Mouse (Mus musculus) MEL (cell line): Measurements from ENCODE around the gene Dennd2a. TPM values are rescaled to one million over a fixed set of nuclear protein-coding genes. Genes with fewer than 3 reads are reported as not detected.

ENCODE experiments used
- DNase-seq: peaks from one replicate; pipeline ENCODE4 v3.0.0; 2011; ENCODE audit warnings: low read depth, low spot score
- H3K27ac ChIP-seq: 2 replicates; pipeline ENCODE4 v1.5.1; 2012; ENCODE audit warnings: low read depth, mild to moderate bottlenecking, control low read depth, low read length, moderate library complexity; ENCODE audit not compliant: control insufficient read depth
- H3K27me3 ChIP-seq, 2 experiments: fragments of 150-350 bp in 1 of 2; sonication (generic) in 1 of 2; 2 replicates each; pipeline ENCODE4 v1.6.1; 2012; ENCODE audit warnings: low read length in 2 of 2, mild to moderate bottlenecking in 2 of 2, improper control_type of control experiment in 1 of 2, moderate library complexity in 1 of 2; ENCODE audit not compliant: insufficient read depth in 2 of 2, control insufficient read depth in 1 of 2
- H3K36me3 ChIP-seq, 2 experiments: 2 replicates each; pipeline ENCODE4 v1.6.1; 2012 to 2014; ENCODE audit warnings: low read length in 2 of 2, improper control_type of control experiment in 1 of 2, inconsistent platforms in 1 of 2, mild to moderate bottlenecking in 1 of 2; ENCODE audit not compliant: insufficient read depth in 2 of 2, control insufficient read depth in 1 of 2
- H3K4me1 ChIP-seq, 2 experiments: fragments of 150-350 bp in 1 of 2; sonication (generic) in 1 of 2; 2 replicates each; pipeline ENCODE4 v1.6.1; 2012; ENCODE audit warnings: low read length in 2 of 2, improper control_type of control experiment in 1 of 2, mild to moderate bottlenecking in 1 of 2; ENCODE audit not compliant: insufficient read depth in 2 of 2, control insufficient read depth in 1 of 2
- H3K4me3 ChIP-seq, 2 experiments: fragments of 150-350 bp in 1 of 2; sonication (generic) in 1 of 2; 2 replicates each; pipeline ENCODE4 v1.5.1; 2012; ENCODE audit warnings: low read depth in 2 of 2, low read length in 2 of 2, mild to moderate bottlenecking in 2 of 2, moderate library complexity in 2 of 2, control low read depth in 1 of 2, improper control_type of control experiment in 1 of 2; ENCODE audit not compliant: control insufficient read depth in 1 of 2, insufficient read depth in 1 of 2
- H3K79me2 ChIP-seq: 2 replicates; pipeline ENCODE4 v1.6.1; 2012; ENCODE audit warnings: mild to moderate bottlenecking, low read length, moderate library complexity; ENCODE audit not compliant: control insufficient read depth, poor library complexity, insufficient read depth
- H3K9ac ChIP-seq: 2 replicates; pipeline ENCODE4 v1.6.1; 2012; ENCODE audit warnings: low read depth, mild to moderate bottlenecking, control low read depth, low read length, moderate library complexity; ENCODE audit not compliant: control insufficient read depth, poor library complexity, severe bottlenecking
- H3K9me3 ChIP-seq: fragments of 150-350 bp; sonication (generic); replicated peaks from 2 replicates; pipeline ENCODE4 v1.6.1; 2012; ENCODE audit warnings: mild to moderate bottlenecking, low read length, improper control_type of control experiment, moderate library complexity; ENCODE audit not compliant: insufficient read depth
- BHLHE40 ChIP-seq: IDR thresholded peaks from 2 replicates; pipeline ENCODE4 v1.6.1; 2012; ENCODE audit warnings: low read depth, mild to moderate bottlenecking, inconsistent platforms, low read length, improper control_type of control experiment, borderline replicate concordance
- CHD1 ChIP-seq: IDR thresholded peaks from 2 replicates; pipeline ENCODE4 v1.6.1; 2012; ENCODE audit warnings: low read depth, mild to moderate bottlenecking, inconsistent platforms, low read length, improper control_type of control experiment
- CTCF ChIP-seq, 3 experiments: IDR thresholded peaks in 2 of 3; conservative IDR thresholded peaks in 1 of 3; 2 replicates each; pipeline ENCODE4 v1.5.1; 2011 to 2012; ENCODE audit warnings: low read length in 3 of 3, low read depth in 2 of 3, mild to moderate bottlenecking in 2 of 3, improper control_type of control experiment in 1 of 3, inconsistent platforms in 1 of 3, mixed read lengths in 1 of 3, moderate library complexity in 1 of 3; ENCODE audit not compliant: control insufficient read depth in 1 of 3, insufficient read depth in 1 of 3, poor library complexity in 1 of 3, severe bottlenecking in 1 of 3
- EP300 ChIP-seq, 2 experiments: IDR thresholded peaks; 2 replicates each; pipeline ENCODE4 v1.6.1; 2011; ENCODE audit warnings: improper control_type of control experiment in 2 of 2, low read length in 2 of 2, low read depth in 1 of 2, mild to moderate bottlenecking in 1 of 2
- ETS1 ChIP-seq: IDR thresholded peaks from 2 replicates; pipeline ENCODE4 v1.6.1; 2012; ENCODE audit warnings: low read depth, mild to moderate bottlenecking, inconsistent platforms, low read length, improper control_type of control experiment, moderate library complexity
- MXI1 ChIP-seq: IDR thresholded peaks from 2 replicates; pipeline ENCODE4 v1.6.1; 2011; ENCODE audit warnings: mild to moderate bottlenecking, low read depth, low read length, improper control_type of control experiment
- MYB ChIP-seq: IDR thresholded peaks from 2 replicates; pipeline ENCODE4 v1.6.1; 2011; ENCODE audit warnings: mild to moderate bottlenecking, low read depth, low read length, improper control_type of control experiment
- NELFE ChIP-seq: IDR thresholded peaks from 2 replicates; pipeline ENCODE4 v1.6.1; 2011; ENCODE audit warnings: low read depth, low read length, improper control_type of control experiment
- NRF1 ChIP-seq: IDR thresholded peaks from 2 replicates; pipeline ENCODE4 v1.6.1; 2014; ENCODE audit warnings: low read depth, mild to moderate bottlenecking, inconsistent platforms, low read length, improper control_type of control experiment, moderate library complexity; ENCODE audit not compliant: poor library complexity, insufficient read depth, severe bottlenecking
- POLR2A ChIP-seq, 2 experiments: IDR thresholded peaks; 2 replicates each; pipeline ENCODE4 v1.6.1; 2011 to 2012; ENCODE audit warnings: low read length in 2 of 2, mild to moderate bottlenecking in 2 of 2, control low read depth in 1 of 2, improper control_type of control experiment in 1 of 2, low read depth in 1 of 2, moderate library complexity in 1 of 2; ENCODE audit not compliant: control insufficient read depth in 1 of 2, insufficient read depth in 1 of 2, poor library complexity in 1 of 2
- POLR2AphosphoS5 ChIP-seq: IDR thresholded peaks from 2 replicates; pipeline ENCODE4 v1.6.1; 2012; ENCODE audit warnings: low read depth, borderline replicate concordance, mild to moderate bottlenecking, inconsistent platforms, low read length, moderate library complexity, mixed read lengths
- RAD21 ChIP-seq: IDR thresholded peaks from 2 replicates; pipeline ENCODE4 v1.6.1; 2011; ENCODE audit warnings: mild to moderate bottlenecking, low read depth, low read length, improper control_type of control experiment
- RCOR1 ChIP-seq: IDR thresholded peaks from 2 replicates; pipeline ENCODE4 v1.6.1; 2012; ENCODE audit warnings: low read depth, mild to moderate bottlenecking, inconsistent platforms, low read length, improper control_type of control experiment
- SMC3 ChIP-seq: IDR thresholded peaks from 2 replicates; pipeline ENCODE4 v1.6.1; 2011; ENCODE audit warnings: low read depth, low read length, improper control_type of control experiment
- TBP ChIP-seq: IDR thresholded peaks from 2 replicates; pipeline ENCODE4 v1.8.0; 2011; ENCODE audit warnings: low read depth, low read length, improper control_type of control experiment
- UBTF ChIP-seq: IDR thresholded peaks from 2 replicates; pipeline ENCODE4 v1.6.1; 2012; ENCODE audit warnings: low read depth, mild to moderate bottlenecking, inconsistent platforms, low read length, improper control_type of control experiment, moderate library complexity, borderline replicate concordance; ENCODE audit not compliant: insufficient read depth
- ZC3H11A ChIP-seq: IDR thresholded peaks from 2 replicates; pipeline ENCODE4 v1.6.1; 2012; ENCODE audit warnings: low read depth, mild to moderate bottlenecking, inconsistent platforms, low read length, improper control_type of control experiment
- ZKSCAN1 ChIP-seq: IDR thresholded peaks from 2 replicates; pipeline ENCODE4 v1.6.1; 2012; ENCODE audit warnings: low read depth, mild to moderate bottlenecking, inconsistent platforms, low read length, improper control_type of control experiment, moderate library complexity
- ZNF384 ChIP-seq: IDR thresholded peaks from 2 replicates; pipeline ENCODE4 v1.6.1; 2012; ENCODE audit warnings: low read depth, mild to moderate bottlenecking, inconsistent platforms, low read length, improper control_type of control experiment
- polyA plus RNA-seq, 2 experiments: library from polyadenylated mRNA; stranded (reverse) in 1 of 2; unstranded in 1 of 2; fragments of >175 nt in 1 of 2; fragments of >200 nt in 1 of 2; gene quantifications; 2 replicates each; pipeline versions ENCODE4 v1.2.1 to v1.2.4; 2012; ENCODE audit warnings: low replicate concordance in 2 of 2, low read depth in 1 of 2; ENCODE audit not compliant: insufficient read length in 2 of 2, insufficient read depth in 1 of 2, missing spikeins in 1 of 2
- total RNA-seq: library from RNA; depleted of rRNA; stranded (reverse); fragments of 300-350 nt; gene quantifications from 2 replicates; pipeline ENCODE4 v1.2.3, GENCODE M21; 2012

Dennd2a gene
- total and polyA plus RNA-seq, 3 experiments: 0.15 TPM; not detected in 2

DNA sequence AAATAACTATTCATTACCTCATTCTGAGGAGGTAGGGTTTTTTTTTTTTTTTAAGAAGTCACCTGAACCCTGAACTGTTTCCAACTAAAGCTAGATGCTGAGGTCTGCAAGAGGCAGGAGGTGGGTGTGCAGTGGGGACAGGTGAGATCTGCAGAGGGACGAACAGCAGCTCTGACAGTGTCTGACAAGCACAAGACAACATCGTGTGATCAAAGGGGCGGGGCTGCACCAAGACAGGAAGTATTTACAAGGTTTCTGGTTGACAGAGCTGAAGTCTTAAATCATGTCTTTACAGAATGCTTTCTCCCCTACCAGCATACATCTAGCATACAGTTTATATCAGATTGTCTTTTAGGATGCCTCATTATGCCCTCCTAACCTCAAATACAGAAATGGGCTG lies 49.2 kb upstream of the Dennd2a start:
- H3K36me3 ChIP-seq: no peaks in the 10 kb centered on the region; a peak in 2 of 4 replicates
- no peaks in the 10 kb centered on the region for H3K9me3 ChIP-seq
- H3K4me1 ChIP-seq: peaks cover 0 to 2% of the 10 kb centered on the region in 2 experiments; a peak in 1 of 4 replicates
- H3K79me2 ChIP-seq: no peaks in the 10 kb centered on the region
- TF ChIP-seq ZC3H11A: no peak
- no peak for TF ChIP-seq SMC3
- TF ChIP-seq BHLHE40: no peak
- TF ChIP-seq CHD1: no peak
- no peak for TF ChIP-seq ETS1
- TF ChIP-seq POLR2A (IDR thresholded peaks at IDR 0.05; ENCODE audit: control insufficient read depth in 1 of 2, insufficient read depth in 1 of 2, low read depth in 1 of 2, low read length in 2 of 2, poor library complexity in 1 of 2): no peak
- TF ChIP-seq NRF1: no peak
- TF ChIP-seq MYB: no peak
- TF ChIP-seq UBTF: no peak
- no peak for TF ChIP-seq POLR2AphosphoS5
- peak; percentile 43 for DNase-seq
- no peak overlapping the region for H3K9ac ChIP-seq
- H3K27ac ChIP-seq: no peak overlapping the region
- H3K4me3 ChIP-seq: no peak overlapping the region
- H3K27me3 ChIP-seq: no peaks in the 10 kb centered on the region

GRCm38 (mm10) chr6:39606056-39606455 lies 48.4 kb upstream of the Dennd2a start:
- Histone ChIP-seq H3K4me1 (peaks cover 0 to 2% of the 10 kb centered on the region in 2 experiments; a peak in 1 of 4 replicates), H3K36me3 (no peaks in the 10 kb centered on the region; a peak in 1 of 4 replicates), H3K9ac (no peak overlapping the region), H3K27me3 (no peaks in the 10 kb centered on the region), H3K4me3 (no peak overlapping the region), H3K79me2 (no peaks in the 10 kb centered on the region), H3K27ac (no peak overlapping the region), H3K9me3 (no peaks in the 10 kb centered on the region)
- no peak for DNase-seq
- TF ChIP-seq ZNF384 (no peak), ZC3H11A (no peak), ZKSCAN1 (no peak), EP300 (IDR thresholded peaks at IDR 0.05; ENCODE audit: low read depth in 1 of 2, low read length in 2 of 2) (no peak), RCOR1 (no peak), NELFE (no peak), MXI1 (no peak), RAD21 (no peak), TBP (no peak), CTCF (IDR thresholded peaks at IDR 0.05 in 2 of 3, conservative IDR thresholded peaks at IDR 0.05 in 1 of 3; ENCODE audit: control insufficient read depth in 1 of 3, insufficient read depth in 1 of 3, low read depth in 2 of 3, low read length in 3 of 3, poor library complexity in 1 of 3, severe bottlenecking in 1 of 3) (no peak)
- TF ChIP-seq, all 39 proteins: peak for 0
